Comparison of ENCODE assay signal across 8 mouse cellular contexts in genomic region chr10:79555238-79555724, GRCm38 (mm10). TPM values are rescaled to one million over a fixed set of nuclear protein-coding genes. Genes with fewer than 3 reads are reported as not detected.
DNase-seq lines count a peak whose midpoint lies in the region; ATAC-seq lines count a peak whose summit lies in the region.

No protein-coding gene starts in this region.

- ATAC-seq in megakaryocyte, adult 5-6 weeks (ENCODE audit: poor library complexity, severe bottlenecking) = no peak
- ATAC-seq in limb, embryonic 13.5 days (ENCODE audit: low FRiP score, low read depth) = peak; percentile 10
- ATAC-seq in stomach, embryonic 15.5 days (ENCODE audit: insufficient read depth, low FRiP score, low read depth) = no peak

- H3K9ac ChIP-seq in limb, embryonic 13.5 days = peak overlapping the region; percentile 96
- H3K9ac ChIP-seq in stomach, embryonic 15.5 days = peak overlapping the region; percentile 93

- H3K9me3 ChIP-seq in megakaryocyte, embryonic 14.5 days = peaks cover 11% of the 10 kb centered on the region
- H3K9me3 ChIP-seq in limb, embryonic 13.5 days = no peaks in the 10 kb centered on the region; the same call in 1 of the 2 replicates
- H3K9me3 ChIP-seq in stomach, embryonic 15.5 days = no peaks in the 10 kb centered on the region

- WGBS in limb, embryonic 13.5 days = 28% methylated on average over 7 of the region's 7 CpGs
- 22% methylated on average over 7 of the region's 7 CpGs for WGBS in stomach, embryonic 15.5 days

- peaks cover 12% of the 10 kb centered on the region for H3K36me3 ChIP-seq in megakaryocyte, embryonic 14.5 days (replicated peaks; ENCODE audit: low read length)
- H3K36me3 ChIP-seq in limb, embryonic 13.5 days = peaks cover 13% of the 10 kb centered on the region
- H3K36me3 ChIP-seq in stomach, embryonic 15.5 days = peaks cover under 1% of the 10 kb centered on the region; the same call in 1 of the 2 replicates

- peaks cover 35% of the 10 kb centered on the region for H3K4me1 ChIP-seq in megakaryocyte, embryonic 14.5 days
- peaks cover 25% of the 10 kb centered on the region for H3K4me1 ChIP-seq in limb, embryonic 13.5 days
- peaks cover 22% of the 10 kb centered on the region for H3K4me1 ChIP-seq in stomach, embryonic 15.5 days

- peak; percentile 39 for DNase-seq in cerebellum, adult 11-12 months
- no peak for DNase-seq in cerebellum, adult 18-20 months
- no peak for DNase-seq in T-cell, adult 2 months (ENCODE audit: low spot score)
- no peak for DNase-seq in layer of hippocampus, postnatal 14 days (ENCODE audit: low spot score in 2 of 2)

- H3K27ac ChIP-seq in limb, embryonic 13.5 days = no peak overlapping the region
- H3K27ac ChIP-seq in stomach, embryonic 15.5 days = peak overlapping the region; percentile 48; the same call in 1 of the 2 replicates

- H3K4me3 ChIP-seq in megakaryocyte, embryonic 14.5 days (replicated peaks) = peak overlapping the region; percentile 95
- H3K4me3 ChIP-seq in limb, embryonic 13.5 days = peak overlapping the region; percentile 94
- H3K4me3 ChIP-seq in stomach, embryonic 15.5 days (replicated peaks) = peak overlapping the region; percentile 79

- H3K4me2 ChIP-seq in limb, embryonic 13.5 days (replicated peaks) = peak overlapping the region; percentile 90
- H3K4me2 ChIP-seq in stomach, embryonic 15.5 days = peak overlapping the region; percentile 78

- H3K27me3 ChIP-seq in megakaryocyte, embryonic 14.5 days (replicated peaks) = peaks cover 25% of the 10 kb centered on the region
- no peaks in the 10 kb centered on the region for H3K27me3 ChIP-seq in limb, embryonic 13.5 days
- H3K27me3 ChIP-seq in stomach, embryonic 15.5 days (replicated peaks) = no peaks in the 10 kb centered on the region

RNA-seq across cellular contexts. Expression of gene Mier2, which starts 0.3 kb away (rescaled TPM):
- 32.9 and 68.6 TPM in 2 replicates for polyA plus RNA-seq in megakaryocyte, embryonic 14.5 days (2012; ENCODE audit: insufficient read depth, low replicate concordance)
- 5.8 and 7.3 TPM in 2 replicates for total RNA-seq in megakaryocyte, adult 5-6 weeks (2015)
- 9.4 and 19.5 TPM in 2 replicates for total RNA-seq in megakaryocyte, adult 5-6 weeks (2017)
- 70.1 and 74.5 TPM in 2 replicates for polyA plus RNA-seq in limb, embryonic 13.5 days (2015; fragmentation: Nextera tagmentation; extraction: Ambion mirVana)
- 49.2 and 50.1 TPM in 2 replicates for polyA plus RNA-seq in stomach, embryonic 15.5 days (2015; fragmentation: Nextera tagmentation; extraction: Ambion mirVana)
- total RNA-seq in layer of hippocampus, postnatal 14 days (2021) = 10 to 100 TPM; 51.5 to 52.8 TPM

RNA-seq across cellular contexts. Expression of gene Plpp2, which starts 21.7 kb away (rescaled TPM):
- polyA plus RNA-seq in megakaryocyte, embryonic 14.5 days (2012; ENCODE audit: insufficient read depth, low replicate concordance) = 5.7 and 5.9 TPM in 2 replicates
- total RNA-seq in megakaryocyte, adult 5-6 weeks (2015) = 13.5 and 14.7 TPM in 2 replicates
- total RNA-seq in megakaryocyte, adult 5-6 weeks (2017) = 3.9 and 5.1 TPM in 2 replicates
- polyA plus RNA-seq in limb, embryonic 13.5 days (2015; fragmentation: Nextera tagmentation; extraction: Ambion mirVana) = 22.6 and 23.2 TPM in 2 replicates
- 69.7 and 70.6 TPM in 2 replicates for polyA plus RNA-seq in stomach, embryonic 15.5 days (2015; fragmentation: Nextera tagmentation; extraction: Ambion mirVana)
- total RNA-seq in layer of hippocampus, postnatal 14 days (2021) = 1 to 10 TPM; 5.2 to 8.5 TPM

RNA-seq across cellular contexts. Expression of gene Theg, which starts 31.9 kb away (rescaled TPM):
- polyA plus RNA-seq in megakaryocyte, embryonic 14.5 days (2012; ENCODE audit: insufficient read depth, low replicate concordance) = 1.2 TPM in 1 of 2 replicates, not detected in the other
- not detected in 2 replicates for total RNA-seq in megakaryocyte, adult 5-6 weeks (2015)
- not detected in 2 replicates for total RNA-seq in megakaryocyte, adult 5-6 weeks (2017)
- not detected in 2 replicates for polyA plus RNA-seq in limb, embryonic 13.5 days (2015; fragmentation: Nextera tagmentation; extraction: Ambion mirVana)
- polyA plus RNA-seq in stomach, embryonic 15.5 days (2015; fragmentation: Nextera tagmentation; extraction: Ambion mirVana) = not detected in 2 replicates
- not detected for total RNA-seq in layer of hippocampus, postnatal 14 days (2021)

RNA-seq across cellular contexts. Expression of gene C2cd4c, which starts 58.5 kb away (rescaled TPM):
- not detected in 2 replicates for polyA plus RNA-seq in megakaryocyte, embryonic 14.5 days (2012; ENCODE audit: insufficient read depth, low replicate concordance)
- not detected in 2 replicates for total RNA-seq in megakaryocyte, adult 5-6 weeks (2015)
- not detected in 2 replicates for total RNA-seq in megakaryocyte, adult 5-6 weeks (2017)
- 0.03 and 0.05 TPM in 2 replicates for polyA plus RNA-seq in limb, embryonic 13.5 days (2015; fragmentation: Nextera tagmentation; extraction: Ambion mirVana)
- polyA plus RNA-seq in stomach, embryonic 15.5 days (2015; fragmentation: Nextera tagmentation; extraction: Ambion mirVana) = 0.08 and 0.14 TPM in 2 replicates
- total RNA-seq in layer of hippocampus, postnatal 14 days (2021) = 1 to 10 TPM; 6.5 to 8.3 TPM
